Mouse (Mus musculus) gastrocnemius, adult 2 months (tissue): Measurements from ENCODE around the gene Med23. TPM values are rescaled to one million over a fixed set of nuclear protein-coding genes. Genes with fewer than 3 reads are reported as not detected.

Experiments
- DNase-seq: peaks from one replicate; pipeline ENCODE4 v3.0.0; 2022
- H3K27ac ChIP-seq: fragments of 200-600 bp; 2 replicates; pipeline ENCODE4 v1.8.1; 2022; ENCODE audit warnings: mild to moderate bottlenecking
- H3K4me3 ChIP-seq: fragments of 200-600 bp; 2 replicates; pipeline ENCODE4 v1.8.1; 2022; ENCODE audit warnings: mild to moderate bottlenecking, moderate library complexity
- CTCF ChIP-seq: fragments of 200-600 bp; IDR thresholded peaks from 2 replicates; pipeline ENCODE4 v1.8.1; 2022; ENCODE audit warnings: antibody characterized with exemption, mild to moderate bottlenecking, moderate library complexity
- intact Hi-C: fragments of 180-260 bp; cut with DNase I; formaldehyde crosslinking; loops from one replicate; pipeline ENCODE4 v1.15.1; 2025
- microRNA-seq: library from miRNA; unstranded; fragments of <30 nt; microRNA quantifications from one replicate; pipeline ENCODE4 v1.2.0, GENCODE M21; 2021
- total RNA-seq, 2 experiments: library from RNA; stranded (reverse); gene quantifications; 2 replicates each; pipeline ENCODE4 v1.2.3; 2021

The Med23 gene
- total RNA-seq, 2 experiments from 2014 or later, result 9.8 to 11.7 TPM

DNA sequence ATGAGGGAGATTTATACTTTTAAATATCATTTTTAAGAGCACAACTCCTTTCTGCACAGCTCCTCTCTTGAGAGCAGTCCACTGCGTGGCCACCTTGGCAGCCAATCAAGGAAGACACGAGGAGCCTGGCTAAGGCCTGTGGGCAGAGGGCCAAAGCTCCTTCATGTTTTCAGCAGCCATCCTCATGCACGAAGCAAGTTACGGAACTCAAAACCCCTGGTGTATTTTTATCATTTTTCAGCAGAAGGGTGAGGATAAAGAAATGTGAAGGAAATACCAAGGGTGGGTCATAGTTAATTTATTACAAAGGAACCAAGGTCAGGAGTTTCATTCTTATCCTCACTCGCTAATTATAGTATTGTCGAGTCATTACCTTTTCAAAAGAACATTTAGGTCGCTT lies 82.8 kb downstream of the Med23 start:
- peak; percentile 52 for DNase-seq
- TF ChIP-seq CTCF, result no peak
- intact Hi-C loops, result no loop called here
- no peak overlapping the region for H3K27ac ChIP-seq
- no peak overlapping the region for H3K4me3 ChIP-seq

DNA sequence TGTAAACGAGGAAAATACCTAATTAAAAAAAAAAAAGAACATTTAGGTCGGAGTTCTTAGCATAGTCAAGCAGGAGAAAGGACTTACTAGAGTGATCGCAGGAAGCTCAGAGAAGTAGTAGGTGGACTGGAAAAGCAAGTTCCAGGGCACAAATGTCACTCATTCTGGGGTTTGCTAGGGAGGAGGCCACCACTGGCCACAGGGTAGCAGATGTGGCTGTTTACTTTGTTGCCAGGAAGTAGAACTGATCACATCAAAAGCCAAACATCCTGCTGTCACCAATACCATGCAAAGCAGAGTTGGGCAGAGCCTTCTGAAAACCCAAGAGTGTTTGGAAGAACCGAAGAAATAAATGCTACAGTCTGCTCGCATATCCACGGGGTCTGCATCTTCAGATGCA lies 84.1 kb downstream of the Med23 start:
- DNase-seq, result no peak
- intact Hi-C loops, result no loop called here

GRCm38 (mm10) chr10:24958280-24959042 lies 88.7 kb downstream of the Med23 start:
- no peak overlapping the region for H3K27ac ChIP-seq
- no peak for DNase-seq
- TF ChIP-seq CTCF, result no peak
- H3K4me3 ChIP-seq, result no peak overlapping the region
- intact Hi-C loops, result no loop called here

More for the DNA sequence above, 84.1 kb downstream of the Med23 start:
- no peak overlapping the region for H3K27ac ChIP-seq
- no peak overlapping the region for H3K4me3 ChIP-seq
- no peak for TF ChIP-seq CTCF

GRCm38 (mm10) chr10:24959043-24959916 lies 89.5 kb downstream of the Med23 start:
- no peak for DNase-seq
- intact Hi-C loops, result no loop called here
- H3K4me3 ChIP-seq, result no peak overlapping the region
- no peak for TF ChIP-seq CTCF
- no peak overlapping the region for H3K27ac ChIP-seq

DNA sequence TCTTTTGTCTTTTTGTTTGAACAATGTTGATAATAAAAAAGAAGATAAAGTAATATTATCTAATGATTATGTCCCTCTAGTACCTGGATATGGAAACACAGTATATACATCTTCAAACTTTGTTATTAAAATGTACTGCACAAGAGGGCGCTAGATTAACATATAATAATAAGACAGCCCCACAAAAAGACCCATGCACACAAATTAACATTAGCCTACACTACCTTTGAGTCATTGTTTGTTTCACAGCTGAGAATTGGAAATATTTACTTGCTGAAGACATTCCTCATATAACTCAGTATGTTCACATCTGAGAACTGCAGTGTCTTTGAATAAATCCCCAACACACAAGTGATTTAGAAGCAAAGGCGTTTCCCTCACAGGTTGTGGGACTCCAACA lies 91.3 kb downstream of the Med23 start:
- intact Hi-C loops, result loop anchor here (1.0 kb wide), 1 partner anchor 258 kb away; no protein-coding TSS in a partner anchor
- no peak overlapping the region for H3K4me3 ChIP-seq
- H3K27ac ChIP-seq, result no peak overlapping the region
- DNase-seq, result no peak
- peak; percentile 67 for TF ChIP-seq CTCF

GRCm38 (mm10) chr10:24961889-24962288 lies 92.1 kb downstream of the Med23 start:
- intact Hi-C loops, result loop anchor here (1.0 kb wide), 1 partner anchor 257 kb away; no protein-coding TSS in a partner anchor
- Histone ChIP-seq H3K4me3 (no peak overlapping the region), H3K27ac (no peak overlapping the region)
- TF ChIP-seq CTCF, result no peak
- no peak for DNase-seq

Small RNA genes lying within 50 kb of the gene (microRNA-seq; reads per million reads assigned to microRNA genes)
- not detected for gene Mir6905

Other genes starting within 250 kb of the Med23 start
- 1 to 10 TPM; 2.6 to 6.1 TPM for gene Enpp1, start 157.8 kb upstream of the Med23 start, total RNA-seq
- 1 to 10 TPM; 1.6 to 2.0 TPM for gene Enpp3, start 27.2 kb upstream of the Med23 start, total RNA-seq
- gene Arg1, start 57.5 kb downstream of the Med23 start, total RNA-seq, result not detected